Mouse (Mus musculus) neural tube, embryonic 14.5 days (tissue): ENCODE data around the gene Clgn. TPM values are rescaled to one million over a fixed set of nuclear protein-coding genes. Genes with fewer than 3 reads are reported as not detected.
A peak's percentile ranks its signal among the peaks of the same experiment; 100 is the strongest.

Experiments
- ATAC-seq: fragments of 200-750 bp; cut with Nextera tagmentation; 2 replicates; pipeline ENCODE4 v1.8.0; 2017; ENCODE audit warnings: low read depth, mild to moderate bottlenecking, moderate TSS enrichment, moderate library complexity
- H3K27ac ChIP-seq: fragments of 300-500 bp; sonication (generic); 2 replicates; pipeline ENCODE4 v1.5.1; 2014; ENCODE audit warnings: low read depth, mild to moderate bottlenecking, control low read depth, low read length, moderate library complexity, mixed read lengths
- H3K27me3 ChIP-seq: fragments of 300-500 bp; sonication (generic); 2 replicates; pipeline ENCODE4 v1.6.1; 2014; ENCODE audit warnings: low read length; ENCODE audit not compliant: control insufficient read depth, insufficient read depth
- H3K36me3 ChIP-seq: fragments of 300-500 bp; sonication (generic); 2 replicates; pipeline ENCODE4 v1.6.1; 2014; ENCODE audit warnings: low read length, mixed read lengths; ENCODE audit not compliant: control insufficient read depth, insufficient read depth
- H3K4me1 ChIP-seq: fragments of 300-500 bp; sonication (generic); 2 replicates; pipeline ENCODE4 v1.6.1; 2014; ENCODE audit warnings: low read length; ENCODE audit not compliant: control insufficient read depth, insufficient read depth
- H3K4me2 ChIP-seq: fragments of 300-500 bp; sonication (generic); 2 replicates; pipeline ENCODE4 v1.6.1; 2014; ENCODE audit warnings: mild to moderate bottlenecking, low read depth, low read length, control low read depth
- H3K4me3 ChIP-seq: fragments of 300-500 bp; sonication (generic); 2 replicates; pipeline ENCODE4 v1.5.1; 2014; ENCODE audit warnings: low read depth, low read length, control low read depth, mixed read lengths
- H3K9ac ChIP-seq: fragments of 300-500 bp; sonication (generic); replicated peaks from 2 replicates; pipeline ENCODE4 v1.6.1; 2014; ENCODE audit warnings: low read depth, mild to moderate bottlenecking, control low read depth, low read length, mixed read lengths
- H3K9me3 ChIP-seq: fragments of 300-500 bp; sonication (generic); 2 replicates; pipeline ENCODE4 v1.6.1; 2016; ENCODE audit warnings: low read length; ENCODE audit not compliant: control insufficient read depth
- WGBS: fragments of 180-500 bp; shearing (Covaris S2); extraction: QIAGEN DNeasy Blood & Tissue Kit; methylation state at CpG from one replicate; pipeline ENCODE4 v1.1.7; 2014; 5-methylcytosine and 5-hydroxymethylcytosine counted together
- polyA plus RNA-seq: library from polyadenylated mRNA; unstranded; fragments of >200 nt; fragmentation: Nextera tagmentation; extraction: Ambion mirVana; gene quantifications from 2 replicates; pipeline ENCODE4 v1.2.1, GENCODE M21; 2014

Gene Clgn
- polyA plus RNA-seq, 1 experiment from 2014 or later = 15.6 TPM

GRCm38 (mm10) chr8:83382850-83383249 is 6.8 kb upstream of the Clgn start:
- no peak for ATAC-seq
- Histone ChIP-seq H3K27ac (no peak overlapping the region), H3K4me2 (no peak overlapping the region), H3K9me3 (no peaks in the 10 kb centered on the region), H3K4me3 (no peak overlapping the region), H3K4me1 (no peaks in the 10 kb centered on the region), H3K27me3 (no peaks in the 10 kb centered on the region), H3K36me3 (no peaks in the 10 kb centered on the region), H3K9ac (no peak overlapping the region)
- 36% methylated on average over 2 of the region's 2 CpGs for WGBS

DNA sequence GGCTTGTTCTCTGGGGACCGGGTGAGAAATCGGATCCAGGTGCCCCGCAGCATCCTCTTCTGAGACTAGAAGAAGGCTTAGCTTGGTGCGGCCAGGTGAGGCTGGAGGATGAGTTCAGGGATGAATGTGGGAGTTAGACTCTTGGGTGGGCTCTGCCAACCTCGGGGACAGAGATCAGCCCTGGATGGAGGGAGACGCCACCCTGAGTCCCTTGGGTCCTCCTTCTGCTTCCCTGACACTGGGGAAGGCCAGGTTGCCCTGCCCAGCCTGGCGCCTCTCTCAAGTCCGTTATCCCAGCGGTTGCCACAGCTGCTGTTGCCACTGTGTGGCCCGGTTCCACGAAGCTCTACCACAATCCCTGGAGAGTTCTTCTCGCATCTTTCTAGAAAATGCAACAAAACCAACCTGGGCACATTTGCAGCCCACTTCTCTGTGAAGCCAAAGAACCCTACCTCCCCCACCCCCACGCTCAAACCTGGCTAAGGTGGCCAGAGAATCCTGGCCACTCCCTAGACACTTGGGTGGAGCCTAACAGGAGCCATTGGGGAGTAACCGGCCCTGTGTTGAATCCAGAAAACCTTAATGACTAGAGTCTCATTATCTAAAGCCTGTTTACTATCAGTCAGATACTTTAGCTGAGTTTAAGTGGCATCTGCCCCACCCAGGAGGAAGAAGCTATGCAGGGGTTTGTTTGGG is 487 bp downstream of the Clgn start:
- H3K9ac ChIP-seq = peak overlapping the region; percentile 75
- peak overlapping the region; percentile 56 for H3K4me3 ChIP-seq
- ATAC-seq = peak; percentile 73
- H3K9me3 ChIP-seq = peaks cover 4% of the 10 kb centered on the region; the same call in 1 of the 2 replicates
- H3K27me3 ChIP-seq = no peaks in the 10 kb centered on the region
- H3K27ac ChIP-seq = no peak overlapping the region
- no peaks in the 10 kb centered on the region for H3K36me3 ChIP-seq
- H3K4me1 ChIP-seq = no peaks in the 10 kb centered on the region
- WGBS = 7% methylated on average over 14 of the region's 14 CpGs
- H3K4me2 ChIP-seq = peak overlapping the region; percentile 84

DNA sequence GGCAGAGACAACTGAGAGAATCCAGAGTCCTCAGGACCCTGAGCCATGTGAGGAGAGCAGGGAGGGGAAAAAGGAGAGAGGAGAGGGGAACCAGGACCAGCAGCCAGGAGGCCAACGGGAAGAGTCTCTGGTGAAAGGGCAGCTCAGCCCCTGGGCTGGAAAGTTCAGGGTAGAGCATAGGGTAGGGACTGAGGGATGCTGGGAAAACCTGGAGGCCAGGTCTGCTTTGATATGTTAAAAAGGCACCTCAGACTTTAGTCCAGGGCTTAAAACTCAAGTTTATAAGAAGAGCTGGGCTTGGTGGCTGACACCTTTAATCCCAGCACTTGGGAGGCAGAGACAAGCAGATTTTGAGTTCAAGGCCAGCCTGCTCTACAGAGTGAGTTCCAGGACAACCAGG is 2.9 kb downstream of the Clgn start:
- H3K9ac ChIP-seq = no peak overlapping the region
- H3K27ac ChIP-seq = no peak overlapping the region
- H3K4me1 ChIP-seq = no peaks in the 10 kb centered on the region
- H3K9me3 ChIP-seq = peaks cover 4% of the 10 kb centered on the region; the same call in 1 of the 2 replicates
- H3K4me2 ChIP-seq = no peak overlapping the region
- H3K36me3 ChIP-seq = no peaks in the 10 kb centered on the region
- no peaks in the 10 kb centered on the region for H3K27me3 ChIP-seq
- H3K4me3 ChIP-seq = no peak overlapping the region
- 90% methylated on average over 1 of the region's 1 CpGs for WGBS
- no peak for ATAC-seq

GRCm38 (mm10) chr8:83394325-83394724 is 4.7 kb downstream of the Clgn start:
- Histone ChIP-seq H3K9me3 (peaks cover 4% of the 10 kb centered on the region; the same call in 1 of the 2 replicates), H3K27ac (no peak overlapping the region), H3K27me3 (no peaks in the 10 kb centered on the region), H3K4me2 (no peak overlapping the region), H3K4me3 (no peak overlapping the region), H3K36me3 (no peaks in the 10 kb centered on the region), H3K4me1 (no peaks in the 10 kb centered on the region), H3K9ac (no peak overlapping the region)
- WGBS = 92% methylated on average over 5 of the region's 5 CpGs
- ATAC-seq = no peak

- no peaks in the 10 kb centered on the region for H3K27me3 ChIP-seq
- no peaks in the 10 kb centered on the region for H3K4me1 ChIP-seq
- WGBS = 91% methylated on average over 6 of the region's 6 CpGs
- H3K4me2 ChIP-seq = no peak overlapping the region
- no peak overlapping the region for H3K9ac ChIP-seq
- no peak overlapping the region for H3K27ac ChIP-seq
- H3K9me3 ChIP-seq = peaks cover 4% of the 10 kb centered on the region; the same call in 1 of the 2 replicates
- H3K36me3 ChIP-seq = no peaks in the 10 kb centered on the region
- ATAC-seq = no peak
- no peak overlapping the region for H3K4me3 ChIP-seq
Observed at GRCm38 (mm10) chr8:83396680-83397079, 7.0 kb downstream of the Clgn start.

DNA sequence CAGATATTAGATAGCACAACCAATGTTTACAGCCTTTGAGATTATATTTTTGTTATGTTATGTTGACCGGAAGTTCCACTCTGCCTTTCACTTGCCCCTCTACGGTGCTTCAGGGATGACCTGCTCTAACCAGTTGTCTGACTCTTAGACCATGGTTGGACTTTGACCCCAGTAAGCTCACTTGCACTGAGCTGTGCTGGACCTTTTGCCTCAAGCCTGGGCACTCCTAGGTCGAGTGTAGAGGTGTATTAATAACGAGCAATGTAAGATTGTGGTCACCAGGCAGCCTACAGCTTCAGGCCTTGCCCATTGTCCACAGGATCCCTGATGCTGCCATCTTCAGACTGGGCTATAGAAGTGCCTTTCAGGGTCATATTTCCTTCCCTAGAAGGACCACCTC is 8.1 kb downstream of the Clgn start:
- Histone ChIP-seq H3K36me3 (no peaks in the 10 kb centered on the region), H3K9ac (no peak overlapping the region), H3K4me3 (no peak overlapping the region), H3K27ac (no peak overlapping the region), H3K27me3 (no peaks in the 10 kb centered on the region), H3K4me2 (no peak overlapping the region), H3K4me1 (no peaks in the 10 kb centered on the region), H3K9me3 (peaks cover 4% of the 10 kb centered on the region; the same call in 1 of the 2 replicates)
- WGBS = 77% methylated on average over 4 of the region's 4 CpGs
- ATAC-seq = no peak

GRCm38 (mm10) chr8:83405548-83405947 is 15.9 kb downstream of the Clgn start:
- Histone ChIP-seq H3K36me3 (no peaks in the 10 kb centered on the region), H3K9me3 (no peaks in the 10 kb centered on the region)

DNA sequence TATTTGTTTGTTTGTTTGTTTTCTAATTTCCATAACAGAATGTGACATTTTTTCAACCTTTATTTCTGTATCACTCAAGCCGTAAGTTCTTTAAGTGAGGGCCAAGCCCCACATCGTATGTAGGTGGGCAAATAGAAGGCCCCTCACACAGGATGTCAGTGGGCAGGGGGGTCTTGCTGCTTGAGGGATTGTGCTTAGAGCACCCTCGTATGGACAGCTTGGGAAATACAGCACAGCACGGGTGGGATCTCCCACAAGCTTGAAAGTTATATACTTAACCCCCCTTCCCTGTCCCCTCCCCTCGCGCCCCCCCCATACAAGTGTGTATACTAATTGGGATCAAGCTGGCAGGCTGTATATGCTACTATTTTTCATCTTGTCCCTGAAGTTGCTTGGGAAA is 17.2 kb downstream of the Clgn start:
- H3K9me3 ChIP-seq = no peaks in the 10 kb centered on the region
- H3K9ac ChIP-seq = no peak overlapping the region
- no peaks in the 10 kb centered on the region for H3K27me3 ChIP-seq
- H3K27ac ChIP-seq = no peak overlapping the region
- H3K36me3 ChIP-seq = no peaks in the 10 kb centered on the region
- no peak for ATAC-seq
- H3K4me3 ChIP-seq = no peak overlapping the region
- H3K4me2 ChIP-seq = no peak overlapping the region
- WGBS = 30% methylated on average over 6 of the region's 6 CpGs
- no peaks in the 10 kb centered on the region for H3K4me1 ChIP-seq

More at GRCm38 (mm10) chr8:83405548-83405947, 15.9 kb downstream of the Clgn start:
- 90% methylated on average over 10 of the region's 10 CpGs for WGBS
- ATAC-seq = no peak
- no peak overlapping the region for H3K27ac ChIP-seq
- H3K4me1 ChIP-seq = no peaks in the 10 kb centered on the region
- no peaks in the 10 kb centered on the region for H3K27me3 ChIP-seq
- no peak overlapping the region for H3K9ac ChIP-seq
- H3K4me3 ChIP-seq = no peak overlapping the region
- no peak overlapping the region for H3K4me2 ChIP-seq

DNA sequence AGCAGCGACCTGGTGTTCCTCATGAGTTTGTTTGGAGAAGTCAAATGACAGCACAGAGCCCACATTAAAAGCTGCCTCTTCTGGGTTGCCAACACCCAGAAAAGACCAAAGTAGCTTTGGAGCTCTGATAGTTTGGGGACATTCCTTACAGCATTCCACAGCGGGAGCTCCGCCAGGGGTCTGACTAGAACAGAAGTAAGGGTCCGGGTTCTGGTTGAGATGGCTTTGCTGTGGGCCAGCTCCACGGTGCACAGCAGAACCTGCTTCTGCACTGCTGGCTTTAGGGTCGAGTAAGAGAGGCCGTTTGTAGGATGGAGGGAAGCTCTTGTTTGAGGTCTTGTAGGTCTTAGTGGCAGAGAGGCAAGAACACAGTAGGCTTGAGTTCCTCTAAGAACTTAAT is 18.8 kb downstream of the Clgn start:
- no peak overlapping the region for H3K4me3 ChIP-seq
- H3K9ac ChIP-seq = no peak overlapping the region
- H3K27me3 ChIP-seq = no peaks in the 10 kb centered on the region
- 80% methylated on average over 7 of the region's 7 CpGs for WGBS
- ATAC-seq = no peak
- H3K27ac ChIP-seq = no peak overlapping the region
- no peaks in the 10 kb centered on the region for H3K4me1 ChIP-seq
- no peak overlapping the region for H3K4me2 ChIP-seq
- H3K36me3 ChIP-seq = no peaks in the 10 kb centered on the region
- no peaks in the 10 kb centered on the region for H3K9me3 ChIP-seq
